Mouse (Mus musculus) kidney, postnatal 0 days (tissue): ENCODE measurements at regions not wholly inside any gene's neighbourhood (a gene's known extent, or its start where the extent isn't known, plus 50 kb on each side); places are given as distances from the start of the nearest gene placed in this dataset.
"Not testable (repeated sequence)": the region's sequence is repeated elsewhere in the genome, so short reads cannot be mapped to it uniquely, and the experiment has no call there.

ENCODE experiments used
- ATAC-seq: fragments of 200-750 bp; cut with Nextera tagmentation; replicated peaks from 2 replicates; pipeline ENCODE4 v1.8.0; 2017; ENCODE audit warnings: low read depth, moderate number of reproducible peaks, moderate TSS enrichment, moderate library complexity; ENCODE audit not compliant: low FRiP score
- DNase-seq: peaks from one replicate; pipeline ENCODE4 v3.0.0-alpha.2; 2016; ENCODE audit warnings: low spot score
- H3K27ac ChIP-seq: fragments of 300-500 bp; sonication (generic); 2 replicates; pipeline ENCODE4 v1.5.1; 2014; ENCODE audit warnings: mild to moderate bottlenecking
- H3K27me3 ChIP-seq: fragments of 300-500 bp; sonication (generic); 2 replicates; pipeline ENCODE4 v1.6.1; 2014; ENCODE audit warnings: low read length, mixed read lengths; ENCODE audit not compliant: insufficient read depth
- H3K36me3 ChIP-seq: fragments of 300-500 bp; sonication (generic); 2 replicates; pipeline ENCODE4 v1.6.1; 2014; ENCODE audit warnings: low read length, mixed read lengths; ENCODE audit not compliant: insufficient read depth
- H3K4me1 ChIP-seq: fragments of 300-500 bp; sonication (generic); replicated peaks from 2 replicates; pipeline ENCODE4 v1.6.1; 2014; ENCODE audit warnings: antibody characterized with exemption, low read length, mixed read lengths; ENCODE audit not compliant: insufficient read depth
- H3K4me2 ChIP-seq: fragments of 300-500 bp; sonication (generic); 2 replicates; pipeline ENCODE4 v1.6.1; 2014; ENCODE audit warnings: mild to moderate bottlenecking, low read length, moderate library complexity, mixed read lengths
- H3K4me3 ChIP-seq: fragments of 300-500 bp; sonication (generic); replicated peaks from 2 replicates; pipeline ENCODE4 v1.5.1; 2014; ENCODE audit warnings: low read depth, low read length
- H3K9ac ChIP-seq: fragments of 300-500 bp; sonication (generic); 2 replicates; pipeline ENCODE4 v1.6.1; 2014; ENCODE audit warnings: low read depth, low read length
- H3K9me3 ChIP-seq: fragments of 300-500 bp; sonication (generic); replicated peaks from 2 replicates; pipeline ENCODE4 v1.6.1; 2016; ENCODE audit warnings: low read length, inconsistent platforms, mixed read lengths
- CTCF ChIP-seq: IDR thresholded peaks from 2 replicates; pipeline ENCODE4 v1.5.1; 2016; ENCODE audit warnings: antibody characterized with exemption, low read depth, mild to moderate bottlenecking, moderate library complexity
- WGBS: fragments of 180-500 bp; shearing (Covaris S2); extraction: QIAGEN DNeasy Blood & Tissue Kit; methylation state at CpG from one replicate; pipeline ENCODE4 v1.1.7; 2014; 5-methylcytosine and 5-hydroxymethylcytosine counted together

DNA sequence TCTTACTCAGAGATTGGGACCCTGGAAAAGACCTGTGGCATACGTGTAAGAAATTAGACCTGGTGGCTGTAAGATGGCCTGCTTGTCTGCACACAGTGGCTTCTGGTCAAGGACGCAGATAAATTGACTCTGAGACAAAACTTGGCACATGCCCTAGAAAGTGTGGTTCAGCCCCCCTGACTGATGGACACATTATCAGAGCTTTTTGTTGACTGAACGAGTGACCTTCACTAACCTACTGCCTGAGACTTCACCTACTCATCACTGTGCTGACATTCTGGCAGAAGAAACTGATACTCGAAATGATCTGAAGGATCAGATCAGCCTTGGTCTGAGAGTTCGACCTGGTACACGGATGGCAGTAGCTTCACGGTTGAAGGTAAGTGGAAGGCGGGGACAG is 330.9 kb upstream of the B430218F22Rik start:
- not testable (repeated sequence) for H3K9me3 ChIP-seq, ATAC-seq, H3K4me2 ChIP-seq, H3K9ac ChIP-seq, H3K27me3 ChIP-seq, H3K27ac ChIP-seq, H3K36me3 ChIP-seq, H3K4me1 ChIP-seq, DNase-seq, H3K4me3 ChIP-seq
- WGBS: 74% methylated on average over 8 of the region's 8 CpGs

GRCm38 (mm10) chr13:118065518-118065917 is 320.9 kb upstream of the B430218F22Rik start:
- no peaks in the 10 kb centered on the region for H3K4me1 ChIP-seq
- TF ChIP-seq CTCF: no peak
- no peak for ATAC-seq
- H3K9me3 ChIP-seq: no peaks in the 10 kb centered on the region
- DNase-seq: no peak
- H3K27ac ChIP-seq: no peak overlapping the region
- no peak overlapping the region for H3K9ac ChIP-seq
- no peak overlapping the region for H3K4me2 ChIP-seq
- H3K27me3 ChIP-seq: no peaks in the 10 kb centered on the region
- no peak overlapping the region for H3K4me3 ChIP-seq
- no peaks in the 10 kb centered on the region for H3K36me3 ChIP-seq

GRCm38 (mm10) chr13:118068038-118068437 is 318.4 kb upstream of the B430218F22Rik start:
- Histone ChIP-seq H3K27me3 (no peaks in the 10 kb centered on the region), H3K4me1 (no peaks in the 10 kb centered on the region), H3K9ac (no peak overlapping the region), H3K27ac (no peak overlapping the region), H3K4me2 (no peak overlapping the region), H3K4me3 (no peak overlapping the region), H3K36me3 (no peaks in the 10 kb centered on the region), H3K9me3 (no peaks in the 10 kb centered on the region)
- DNase-seq (no peak), ATAC-seq (no peak)
- no peak for TF ChIP-seq CTCF
- 66% methylated on average over 2 of the region's 2 CpGs for WGBS

DNA sequence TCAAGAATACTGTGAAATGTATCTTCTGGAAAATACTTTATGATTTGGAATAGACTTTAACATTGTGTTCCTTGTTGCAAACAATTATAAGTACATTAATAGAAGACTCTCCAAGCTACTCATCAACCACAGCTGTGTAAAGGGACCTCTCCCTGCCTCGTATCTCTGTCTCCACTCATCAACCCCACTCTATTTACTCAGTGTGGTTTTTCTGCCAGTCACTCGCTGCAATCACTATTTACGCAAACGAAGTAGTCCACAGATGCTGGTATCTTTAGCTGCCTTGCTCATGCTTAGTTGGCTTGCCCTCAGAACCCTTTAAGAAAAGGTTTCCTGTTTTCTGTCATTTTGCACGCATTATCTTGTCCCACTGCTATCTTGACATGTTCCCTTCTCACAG is 300.1 kb upstream of the B430218F22Rik start:
- no peaks in the 10 kb centered on the region for H3K9me3 ChIP-seq
- no peak overlapping the region for H3K4me3 ChIP-seq
- no peaks in the 10 kb centered on the region for H3K36me3 ChIP-seq
- ATAC-seq (no peak), DNase-seq (no peak)
- no peak overlapping the region for H3K9ac ChIP-seq
- H3K4me1 ChIP-seq: no peaks in the 10 kb centered on the region
- no peak for TF ChIP-seq CTCF
- no peaks in the 10 kb centered on the region for H3K27me3 ChIP-seq
- no peak overlapping the region for H3K27ac ChIP-seq
- WGBS: 66% methylated on average over 5 of the region's 5 CpGs
- H3K4me2 ChIP-seq: no peak overlapping the region

GRCm38 (mm10) chr13:118086966-118087365 is 299.5 kb upstream of the B430218F22Rik start:
- 43% methylated on average over 2 of the region's 2 CpGs for WGBS
- no peak overlapping the region for H3K4me3 ChIP-seq
- H3K9me3 ChIP-seq: no peaks in the 10 kb centered on the region
- no peaks in the 10 kb centered on the region for H3K36me3 ChIP-seq
- H3K9ac ChIP-seq: no peak overlapping the region
- no peak overlapping the region for H3K4me2 ChIP-seq
- ATAC-seq: no peak; the same call in 1 of the 2 replicates
- H3K27ac ChIP-seq: no peak overlapping the region
- TF ChIP-seq CTCF: no peak
- peak; percentile 4 for DNase-seq
- no peaks in the 10 kb centered on the region for H3K27me3 ChIP-seq
- no peaks in the 10 kb centered on the region for H3K4me1 ChIP-seq

DNA sequence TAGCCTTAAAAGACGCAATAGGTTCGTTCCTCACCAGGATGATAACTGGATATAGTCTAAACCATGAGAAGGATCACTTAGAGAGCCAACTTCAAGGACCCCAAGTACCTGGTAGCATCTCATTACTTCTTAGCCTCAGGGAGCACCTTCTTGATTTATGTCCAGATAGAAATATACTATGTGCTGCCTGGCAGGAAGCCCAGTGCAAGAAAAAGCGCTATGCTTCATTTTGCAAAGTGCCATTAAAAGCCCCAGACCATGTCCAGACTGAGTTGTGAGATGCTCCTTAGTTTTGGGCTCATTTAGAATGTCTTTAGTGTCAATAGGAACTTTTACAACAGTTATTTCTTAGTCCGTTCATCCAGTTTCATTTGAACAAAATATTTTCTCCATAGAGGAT is 298.3 kb upstream of the B430218F22Rik start:
- 54% methylated on average over 4 of the region's 4 CpGs for WGBS

GRCm38 (mm10) chr13:118095174-118095573 is 291.3 kb upstream of the B430218F22Rik start:
- H3K4me1 ChIP-seq: no peaks in the 10 kb centered on the region
- no peak overlapping the region for H3K27ac ChIP-seq
- no peak for DNase-seq
- 35% methylated on average over 1 of the region's 1 CpGs for WGBS
- no peaks in the 10 kb centered on the region for H3K27me3 ChIP-seq
- H3K9me3 ChIP-seq: no peaks in the 10 kb centered on the region
- H3K4me2 ChIP-seq: no peak overlapping the region
- H3K36me3 ChIP-seq: no peaks in the 10 kb centered on the region
- no peak overlapping the region for H3K4me3 ChIP-seq
- no peak for TF ChIP-seq CTCF
- no peak overlapping the region for H3K9ac ChIP-seq
- ATAC-seq: no peak

More for the DNA sequence above, 298.3 kb upstream of the B430218F22Rik start:
- H3K4me1 ChIP-seq: no peaks in the 10 kb centered on the region
- no peaks in the 10 kb centered on the region for H3K27me3 ChIP-seq
- H3K4me3 ChIP-seq: no peak overlapping the region
- no peaks in the 10 kb centered on the region for H3K36me3 ChIP-seq
- H3K9me3 ChIP-seq: no peaks in the 10 kb centered on the region
- H3K27ac ChIP-seq: no peak overlapping the region
- no peak for TF ChIP-seq CTCF
- H3K4me2 ChIP-seq: no peak overlapping the region
- no peak overlapping the region for H3K9ac ChIP-seq
- DNase-seq (peak; percentile 48), ATAC-seq (no peak)
